Mouse (Mus musculus) liver, embryonic 15.5 days (tissue): ENCODE measurements around the gene Ttll5. TPM values are rescaled to one million over a fixed set of nuclear protein-coding genes. Genes with fewer than 3 reads are reported as not detected.

Experiments
- ATAC-seq: fragments of 200-750 bp; cut with Nextera tagmentation; 2 replicates; pipeline ENCODE4 v1.8.0; 2017; ENCODE audit warnings: moderate number of reproducible peaks, mild to moderate bottlenecking, moderate library complexity; ENCODE audit not compliant: insufficient read depth
- H3K27ac ChIP-seq: fragments of 300-500 bp; sonication (generic); replicated peaks from 2 replicates; pipeline ENCODE4 v1.5.1; 2015; ENCODE audit warnings: mild to moderate bottlenecking, inconsistent platforms
- H3K27me3 ChIP-seq: fragments of 300-500 bp; sonication (generic); 2 replicates; pipeline ENCODE4 v1.6.1; 2015; ENCODE audit warnings: mild to moderate bottlenecking, inconsistent platforms
- H3K36me3 ChIP-seq: fragments of 300-500 bp; sonication (generic); replicated peaks from 2 replicates; pipeline ENCODE4 v1.6.1; 2015; ENCODE audit warnings: moderate library complexity, mild to moderate bottlenecking, inconsistent platforms
- H3K4me1 ChIP-seq: fragments of 300-500 bp; sonication (generic); replicated peaks from 2 replicates; pipeline ENCODE4 v1.6.1; 2015; ENCODE audit warnings: inconsistent platforms
- H3K4me2 ChIP-seq: fragments of 300-500 bp; sonication (generic); 2 replicates; pipeline ENCODE4 v1.6.1; 2015; ENCODE audit warnings: moderate library complexity, mild to moderate bottlenecking, inconsistent platforms
- H3K4me3 ChIP-seq: fragments of 300-500 bp; sonication (generic); replicated peaks from 2 replicates; pipeline ENCODE4 v1.5.1; 2015; ENCODE audit warnings: mild to moderate bottlenecking, inconsistent platforms
- H3K9ac ChIP-seq: fragments of 300-500 bp; sonication (generic); 2 replicates; pipeline ENCODE4 v1.6.1; 2015; ENCODE audit warnings: moderate library complexity, mild to moderate bottlenecking, inconsistent platforms
- H3K9me3 ChIP-seq: fragments of 300-500 bp; sonication (generic); replicated peaks from 2 replicates; pipeline ENCODE4 v1.6.1; 2016; ENCODE audit warnings: inconsistent platforms
- whole genome bisulfite sequencing: fragments of 180-500 bp; shearing (Covaris S2); methylation state at CpG from one replicate; pipeline ENCODE4 v1.1.7; 2015; ENCODE audit warnings: mixed read lengths; ENCODE audit not compliant: insufficient replicate concordance; 5-methylcytosine and 5-hydroxymethylcytosine counted together
- polyA plus RNA-seq: library from polyadenylated mRNA; unstranded; fragments of >200 nt; fragmentation: Nextera tagmentation; extraction: Ambion mirVana; gene quantifications from 2 replicates; pipeline ENCODE4 v1.2.1, GENCODE M21; 2015

The Ttll5 gene
- polyA plus RNA-seq, 1 experiment from 2014 or later, result 5.5 TPM

- Histone ChIP-seq H3K4me2 (no peak overlapping the region), H3K27ac (no peak overlapping the region), H3K36me3 (peaks cover 19% of the 10 kb centered on the region; the same call in 1 of the 2 replicates), H3K9me3 (no peaks in the 10 kb centered on the region), H3K4me3 (no peak overlapping the region), H3K27me3 (no peaks in the 10 kb centered on the region), H3K9ac (no peak overlapping the region), H3K4me1 (no peaks in the 10 kb centered on the region)
- 77% methylated on average over 7 of the region's 7 CpGs for WGBS
- no peak for ATAC-seq
Observed at GRCm38 (mm10) chr12:85848164-85848958, 23.9 kb downstream of the Ttll5 start.

DNA sequence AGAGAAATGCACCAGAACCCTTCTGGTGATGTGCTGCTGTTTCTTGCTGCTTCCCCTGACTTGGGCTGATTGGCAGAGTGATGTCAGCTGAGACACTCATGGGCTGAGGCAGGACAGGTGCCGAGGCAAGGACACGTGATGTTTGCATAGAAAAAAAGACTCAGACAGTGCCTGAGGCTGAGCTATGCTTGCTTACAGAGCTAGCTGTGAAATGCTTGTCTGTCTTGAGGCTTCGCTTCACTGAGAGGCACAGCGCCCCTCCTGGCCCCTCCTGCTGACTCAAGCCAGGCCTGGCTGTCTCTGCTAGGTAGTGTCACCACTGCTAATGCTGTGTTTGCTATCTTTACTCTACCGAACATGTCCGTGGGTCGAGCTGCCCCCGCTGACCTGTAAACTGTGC is 26.2 kb downstream of the Ttll5 start:
- Histone ChIP-seq H3K9ac (no peak overlapping the region), H3K27ac (no peak overlapping the region), H3K36me3 (peaks cover 13% of the 10 kb centered on the region; the same call in 1 of the 2 replicates), H3K4me2 (no peak overlapping the region), H3K4me1 (no peaks in the 10 kb centered on the region), H3K9me3 (no peaks in the 10 kb centered on the region), H3K4me3 (no peak overlapping the region), H3K27me3 (no peaks in the 10 kb centered on the region)
- WGBS, result 78% methylated on average over 8 of the region's 8 CpGs
- no peak for ATAC-seq

- ATAC-seq, result no peak
- H3K36me3 ChIP-seq, result peaks cover 20% of the 10 kb centered on the region; the same call in 1 of the 2 replicates
- H3K4me1 ChIP-seq, result no peaks in the 10 kb centered on the region
- no peak overlapping the region for H3K9ac ChIP-seq
- no peak overlapping the region for H3K4me2 ChIP-seq
- H3K27ac ChIP-seq, result no peak overlapping the region
- H3K27me3 ChIP-seq, result no peaks in the 10 kb centered on the region
- 59% methylated on average over 4 of the region's 4 CpGs for WGBS
- no peaks in the 10 kb centered on the region for H3K9me3 ChIP-seq
- H3K4me3 ChIP-seq, result no peak overlapping the region
Observed at GRCm38 (mm10) chr12:85853836-85854235, 29.4 kb downstream of the Ttll5 start.

- no peak for ATAC-seq
- Histone ChIP-seq H3K27me3 (no peaks in the 10 kb centered on the region), H3K36me3 (peaks cover 17% of the 10 kb centered on the region; the same call in 1 of the 2 replicates), H3K9me3 (no peaks in the 10 kb centered on the region), H3K9ac (no peak overlapping the region), H3K4me1 (no peaks in the 10 kb centered on the region), H3K4me2 (no peak overlapping the region), H3K27ac (no peak overlapping the region), H3K4me3 (no peak overlapping the region)
- WGBS, result 62% methylated on average over 1 of the region's 1 CpGs
Observed at GRCm38 (mm10) chr12:85854271-85854670, 29.8 kb downstream of the Ttll5 start.

GRCm38 (mm10) chr12:85857300-85857699 is 32.8 kb downstream of the Ttll5 start:
- no peak for ATAC-seq
- Histone ChIP-seq H3K4me1 (no peaks in the 10 kb centered on the region), H3K4me3 (no peak overlapping the region), H3K4me2 (no peak overlapping the region), H3K9ac (no peak overlapping the region), H3K27ac (no peak overlapping the region), H3K36me3 (0 out of 2 replicates have a peak, but pooled peaks cover 20% of the 10 kb centered on the region), H3K9me3 (no peaks in the 10 kb centered on the region), H3K27me3 (no peaks in the 10 kb centered on the region)
- 80% methylated on average over 7 of the region's 7 CpGs for WGBS

GRCm38 (mm10) chr12:85859111-85859510 is 34.7 kb downstream of the Ttll5 start:
- Histone ChIP-seq H3K4me1 (no peaks in the 10 kb centered on the region), H3K9me3 (no peaks in the 10 kb centered on the region), H3K27ac (no peak overlapping the region), H3K4me2 (no peak overlapping the region), H3K4me3 (no peak overlapping the region), H3K36me3 (0 out of 2 replicates have a peak, but pooled peaks cover 23% of the 10 kb centered on the region), H3K9ac (no peak overlapping the region), H3K27me3 (no peaks in the 10 kb centered on the region)
- ATAC-seq, result no peak
- WGBS, result 78% methylated on average over 3 of the region's 3 CpGs

DNA sequence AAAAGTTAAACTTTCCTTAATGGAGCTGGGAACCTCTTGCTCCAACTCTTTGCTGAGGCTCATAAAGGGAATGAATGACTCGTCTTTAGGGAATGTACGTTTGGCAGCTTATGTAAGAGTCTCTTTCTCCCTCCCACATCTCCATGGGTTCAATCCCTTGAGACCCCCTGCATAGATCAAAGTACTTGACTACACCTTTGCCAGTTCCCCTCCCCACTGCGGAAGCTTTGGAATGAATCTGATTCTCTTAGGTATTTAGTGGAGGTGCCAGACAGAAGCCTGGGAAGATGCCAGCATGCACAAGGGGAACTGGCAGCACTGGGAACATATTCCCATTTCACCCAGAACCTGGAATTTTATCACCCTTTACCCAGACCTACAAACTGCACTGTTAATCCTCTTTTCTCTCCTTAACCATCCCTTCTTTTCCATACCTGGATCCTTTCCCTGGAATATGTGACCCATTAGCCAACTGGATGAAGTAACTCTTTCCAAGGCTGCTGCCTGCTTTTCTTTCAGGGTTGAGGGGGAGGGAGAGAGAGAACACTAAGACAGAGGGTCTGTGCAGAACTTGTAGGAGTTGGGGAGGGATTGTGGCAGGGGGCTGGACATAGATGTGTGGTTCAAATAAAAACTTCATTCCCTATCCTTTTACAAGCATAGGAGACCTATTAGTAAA is 35.2 kb downstream of the Ttll5 start:
- Histone ChIP-seq H3K27me3 (no peaks in the 10 kb centered on the region), H3K4me2 (no peak overlapping the region), H3K27ac (no peak overlapping the region), H3K9me3 (no peaks in the 10 kb centered on the region), H3K36me3 (peaks cover 20% of the 10 kb centered on the region; the same call in 1 of the 2 replicates), H3K9ac (no peak overlapping the region), H3K4me1 (no peaks in the 10 kb centered on the region), H3K4me3 (no peak overlapping the region)
- WGBS, result 69% methylated on average over 3 of the region's 3 CpGs
- ATAC-seq, result no peak

GRCm38 (mm10) chr12:85862514-85862913 is 38.1 kb downstream of the Ttll5 start:
- Histone ChIP-seq H3K27ac (no peak overlapping the region), H3K9me3 (no peaks in the 10 kb centered on the region), H3K27me3 (no peaks in the 10 kb centered on the region), H3K9ac (no peak overlapping the region), H3K4me1 (no peaks in the 10 kb centered on the region), H3K4me3 (no peak overlapping the region), H3K36me3 (peaks cover 6% of the 10 kb centered on the region; the same call in 1 of the 2 replicates), H3K4me2 (no peak overlapping the region)
- WGBS, result 42% methylated on average over 2 of the region's 2 CpGs
- ATAC-seq, result no peak

GRCm38 (mm10) chr12:85865526-85865925 is 41.1 kb downstream of the Ttll5 start:
- H3K9me3 ChIP-seq, result no peaks in the 10 kb centered on the region
- no peak overlapping the region for H3K4me2 ChIP-seq
- no peaks in the 10 kb centered on the region for H3K4me1 ChIP-seq
- 69% methylated on average over 3 of the region's 3 CpGs for WGBS
- no peak for ATAC-seq
- no peaks in the 10 kb centered on the region for H3K27me3 ChIP-seq
- no peak overlapping the region for H3K27ac ChIP-seq
- H3K4me3 ChIP-seq, result no peak overlapping the region
- H3K9ac ChIP-seq, result no peak overlapping the region
- peaks cover 6% of the 10 kb centered on the region; the same call in 1 of the 2 replicates for H3K36me3 ChIP-seq

GRCm38 (mm10) chr12:85866624-85867023 is 42.2 kb downstream of the Ttll5 start:
- H3K27ac ChIP-seq, result no peak overlapping the region
- 67% methylated on average over 4 of the region's 4 CpGs for WGBS
- no peaks in the 10 kb centered on the region for H3K4me1 ChIP-seq
- H3K4me2 ChIP-seq, result no peak overlapping the region
- no peak for ATAC-seq
- peaks cover 3% of the 10 kb centered on the region; the same call in 1 of the 2 replicates for H3K36me3 ChIP-seq
- H3K9ac ChIP-seq, result no peak overlapping the region
- no peak overlapping the region for H3K4me3 ChIP-seq
- no peaks in the 10 kb centered on the region for H3K27me3 ChIP-seq
- H3K9me3 ChIP-seq, result no peaks in the 10 kb centered on the region

- Histone ChIP-seq H3K27ac (no peak overlapping the region), H3K9ac (no peak overlapping the region), H3K4me2 (no peak overlapping the region), H3K9me3 (no peaks in the 10 kb centered on the region), H3K36me3 (peaks cover 3% of the 10 kb centered on the region; the same call in 1 of the 2 replicates), H3K4me3 (no peak overlapping the region), H3K27me3 (no peaks in the 10 kb centered on the region), H3K4me1 (no peaks in the 10 kb centered on the region)
- ATAC-seq, result no peak
Observed at GRCm38 (mm10) chr12:85867125-85867524, 42.7 kb downstream of the Ttll5 start.
